Mouse (Mus musculus): ENCODE data around the gene Smpdl3b. TPM values are rescaled to one million over a fixed set of nuclear protein-coding genes. Genes with fewer than 3 reads are reported as not detected.
"Not testable (repeated sequence)": the region's sequence is repeated elsewhere in the genome, so short reads cannot be mapped to it uniquely, and the experiment has no call there.

The Smpdl3b gene
- 14.1 TPM for polyA plus RNA-seq (2021)

- TF ChIP-seq CTCF (IDR thresholded peaks at IDR 0.05): peak; percentile 36
- peak; percentile 66 for DNase-seq (ENCODE audit: low read depth, low spot score)
- in situ Hi-C loops (cut with MboI; ENCODE audit: low pct_unique_long_range_greater_than_20kb): no loop called here
- ChIA-PET POLR2A (no interaction called here), CTCF (interaction anchor here (1.5 to 2.1 kb wide), 3 partner anchors 12 to 67 kb away, joined by 4 to 7 read pairs (median 5); partner anchors contain the start of gene Rpa2)
- peak; percentile 92 for ATAC-seq
- no peaks in the 10 kb centered on the region for H3K27me3 ChIP-seq
Observed at GRCm38 (mm10) chr4:132756974-132757373, at the start of gene Smpdl3b. Smpdl3b (minus strand) TSS chr4:132757252.

GRCm38 (mm10) chr4:132806620-132807191 lies 49.7 kb upstream of the Smpdl3b start:
- TF ChIP-seq CTCF (IDR thresholded peaks at IDR 0.05): no peak
- CTCF ChIA-PET: no interaction called here
- POLR2A ChIA-PET: no interaction called here
- in situ Hi-C loops (cut with MboI; ENCODE audit: low pct_unique_long_range_greater_than_20kb): no loop called here
- H3K27me3 ChIP-seq: no peaks in the 10 kb centered on the region
- DNase-seq (ENCODE audit: low read depth, low spot score) (no peak), ATAC-seq (no peak)

GRCm38 (mm10) chr4:132805599-132806197 lies 48.6 kb upstream of the Smpdl3b start:
- ATAC-seq (no peak), DNase-seq (ENCODE audit: low read depth, low spot score) (no peak)
- ChIA-PET POLR2A (interaction anchor here (0.5 kb wide), 1 partner anchor 29 kb away, joined by 3 read pairs; no protein-coding TSS in a partner anchor), CTCF (interaction anchor here (0.7 kb wide), 1 partner anchor 12 kb away, joined by 3 read pairs; no protein-coding TSS in a partner anchor)
- H3K27me3 ChIP-seq: no peaks in the 10 kb centered on the region
- no peak for TF ChIP-seq CTCF (IDR thresholded peaks at IDR 0.05)
- in situ Hi-C loops (cut with MboI; ENCODE audit: low pct_unique_long_range_greater_than_20kb): no loop called here

- no peak for TF ChIP-seq CTCF (IDR thresholded peaks at IDR 0.05)
- in situ Hi-C loops (cut with MboI; ENCODE audit: low pct_unique_long_range_greater_than_20kb): no loop called here
- ATAC-seq (no peak), DNase-seq (ENCODE audit: low read depth, low spot score) (no peak)
- CTCF ChIA-PET: no interaction called here
- H3K27me3 ChIP-seq: no peaks in the 10 kb centered on the region
- POLR2A ChIA-PET: interaction anchor here (0.5 kb wide), 1 partner anchor 28 kb away, joined by 3 read pairs; no protein-coding TSS in a partner anchor
Observed at GRCm38 (mm10) chr4:132805146-132805545, 48.1 kb upstream of the Smpdl3b start.

GRCm38 (mm10) chr4:132804331-132804730 lies 47.3 kb upstream of the Smpdl3b start:
- in situ Hi-C loops (cut with MboI; ENCODE audit: low pct_unique_long_range_greater_than_20kb): no loop called here
- no peak for TF ChIP-seq CTCF (IDR thresholded peaks at IDR 0.05)
- no peak for ATAC-seq
- ChIA-PET POLR2A (interaction anchor here (0.7 kb wide), 1 partner anchor 36 kb away, joined by 3 read pairs; the partner anchor contains the start of gene Rpa2), CTCF (no interaction called here)
- no peak for DNase-seq (ENCODE audit: low read depth, low spot score)
- no peaks in the 10 kb centered on the region for H3K27me3 ChIP-seq

- in situ Hi-C loops (cut with MboI; ENCODE audit: low pct_unique_long_range_greater_than_20kb): no loop called here
- ChIA-PET POLR2A (interaction anchor here (0.7 kb wide), 1 partner anchor 36 kb away, joined by 3 read pairs; the partner anchor contains the start of gene Rpa2), CTCF (no interaction called here)
- TF ChIP-seq CTCF (IDR thresholded peaks at IDR 0.05): no peak
- DNase-seq (ENCODE audit: low read depth, low spot score) (no peak), ATAC-seq (no peak)
- no peaks in the 10 kb centered on the region for H3K27me3 ChIP-seq
Observed at GRCm38 (mm10) chr4:132803876-132804275, 46.8 kb upstream of the Smpdl3b start.

- DNase-seq (ENCODE audit: low read depth, low spot score) (no peak), ATAC-seq (no peak)
- in situ Hi-C loops (cut with MboI; ENCODE audit: low pct_unique_long_range_greater_than_20kb): no loop called here
- no peaks in the 10 kb centered on the region for H3K27me3 ChIP-seq
- TF ChIP-seq CTCF (IDR thresholded peaks at IDR 0.05): no peak
- ChIA-PET POLR2A (interaction anchor here (0.6 kb wide), 1 partner anchor 9 kb away, joined by 3 read pairs; no protein-coding TSS in a partner anchor), CTCF (no interaction called here)
Observed at GRCm38 (mm10) chr4:132803212-132803611, 46.2 kb upstream of the Smpdl3b start.

GRCm38 (mm10) chr4:132802171-132802637 lies 45.2 kb upstream of the Smpdl3b start:
- DNase-seq (ENCODE audit: low read depth, low spot score) (no peak), ATAC-seq (no peak)
- CTCF ChIA-PET: no interaction called here
- POLR2A ChIA-PET: no interaction called here
- no peaks in the 10 kb centered on the region for H3K27me3 ChIP-seq
- TF ChIP-seq CTCF (IDR thresholded peaks at IDR 0.05): no peak
- in situ Hi-C loops (cut with MboI; ENCODE audit: low pct_unique_long_range_greater_than_20kb): no loop called here

- no peak for TF ChIP-seq CTCF (IDR thresholded peaks at IDR 0.05)
Observed at GRCm38 (mm10) chr4:132801176-132802077, 44.4 kb upstream of the Smpdl3b start.

GRCm38 (mm10) chr4:132799845-132800244 lies 42.8 kb upstream of the Smpdl3b start:
- CTCF ChIA-PET: no interaction called here
- DNase-seq (ENCODE audit: low read depth, low spot score) (no peak), ATAC-seq (no peak)
- no peak for TF ChIP-seq CTCF (IDR thresholded peaks at IDR 0.05)
- POLR2A ChIA-PET: no interaction called here
- in situ Hi-C loops (cut with MboI; ENCODE audit: low pct_unique_long_range_greater_than_20kb): no loop called here
- no peaks in the 10 kb centered on the region for H3K27me3 ChIP-seq

More at GRCm38 (mm10) chr4:132801176-132802077, 44.4 kb upstream of the Smpdl3b start:
- ATAC-seq: no peak
- POLR2A ChIA-PET: no interaction called here
- in situ Hi-C loops (cut with MboI; ENCODE audit: low pct_unique_long_range_greater_than_20kb): no loop called here
- no peaks in the 10 kb centered on the region for H3K27me3 ChIP-seq
- CTCF ChIA-PET: no interaction called here
- DNase-seq (ENCODE audit: low read depth, low spot score): no peak

- in situ Hi-C loops (cut with MboI; ENCODE audit: low pct_unique_long_range_greater_than_20kb); DNase-seq (ENCODE audit: low read depth, low spot score); ATAC-seq; CTCF ChIA-PET; H3K27me3 ChIP-seq: not testable (repeated sequence)
- POLR2A ChIA-PET: interaction anchor here (0.5 kb wide), 1 partner anchor 956 kb away, joined by 3 read pairs; no protein-coding TSS in a partner anchor
Observed at GRCm38 (mm10) chr4:132798666-132799065, 41.6 kb upstream of the Smpdl3b start.
